Mouse (Mus musculus): ENCODE data around the gene Arl9. TPM values are rescaled to one million over a fixed set of nuclear protein-coding genes. Genes with fewer than 3 reads are reported as not detected.

The Arl9 gene
- polyA plus RNA-seq (2015; fragmentation: Nextera tagmentation; extraction: Ambion mirVana), result not detected in 2 replicates

DNA sequence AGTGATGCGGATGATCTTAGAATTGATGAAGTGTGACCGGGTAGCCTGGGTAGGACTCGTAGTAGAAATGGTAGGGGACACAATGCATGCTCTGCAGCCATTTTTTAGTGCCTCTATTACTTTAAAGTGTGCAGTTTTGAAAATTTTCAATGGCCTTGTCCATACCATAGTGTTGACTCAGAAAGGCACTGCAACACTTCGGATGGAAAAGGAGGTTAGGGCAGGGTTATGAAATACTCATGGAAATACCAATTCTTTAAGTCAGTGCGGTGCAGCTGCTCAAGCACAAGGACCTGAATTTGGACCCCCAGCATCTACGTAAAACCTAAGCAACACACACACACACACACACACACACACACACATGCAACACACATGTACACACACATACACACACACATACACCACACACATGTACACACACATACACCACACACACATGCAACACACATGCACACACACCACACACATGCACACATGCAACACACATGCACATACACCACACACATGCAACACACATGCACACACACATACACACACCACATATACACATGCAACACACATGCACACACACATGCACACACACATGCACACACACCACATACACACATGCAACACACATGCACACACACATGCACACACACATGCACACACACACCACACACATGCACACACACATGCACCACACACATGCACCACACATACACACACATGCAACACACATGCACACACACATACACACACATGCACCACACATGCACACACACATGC is at the start of gene Arl9:
TSS of gene Arl9 (plus strand) at position 5 of the 771 bp plus-strand sequence.
- TF ChIP-seq CTCF (IDR thresholded peaks at IDR 0.05) (no peak), EP300 (IDR thresholded peaks at IDR 0.05) (no peak)

DNA sequence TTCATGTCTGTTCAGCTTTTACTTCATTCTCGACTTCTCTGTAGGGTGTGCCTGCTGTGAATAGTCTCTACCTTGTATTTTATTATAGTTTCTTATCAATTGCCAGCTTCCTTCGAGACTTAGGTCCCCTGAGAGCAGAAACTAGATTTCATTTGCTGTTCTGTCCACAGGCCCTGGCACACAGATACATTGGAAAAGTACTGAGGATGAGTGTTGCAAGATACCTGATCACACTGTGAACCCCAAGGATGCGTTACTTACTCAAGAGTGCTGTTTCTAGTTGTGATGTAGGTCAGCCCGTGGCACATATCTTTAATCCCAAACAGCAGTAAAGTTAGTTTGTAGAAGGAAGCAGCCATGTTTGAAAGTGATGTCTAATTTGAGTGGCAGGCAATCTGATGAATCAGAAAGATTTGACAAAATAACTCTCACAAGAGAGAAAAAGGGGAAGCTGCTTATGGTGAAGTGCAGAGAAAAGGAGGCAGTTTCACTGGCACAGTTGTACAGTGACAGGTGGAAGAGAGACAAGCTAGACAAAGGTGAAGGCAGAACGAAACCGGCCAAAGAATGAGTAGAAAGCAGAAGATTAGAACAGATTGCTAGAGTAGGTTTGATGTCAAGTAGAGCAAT is 49.5 kb upstream of the Arl9 start:
- TF ChIP-seq EP300 (IDR thresholded peaks at IDR 0.05) (no peak), CTCF (IDR thresholded peaks at IDR 0.05) (no peak)
- Histone ChIP-seq H3K4me2 (replicated peaks; ENCODE audit: low read depth, low read length) (no peak overlapping the region), H3K4me1 (ENCODE audit: insufficient read depth, low read depth, low read length) (peaks cover 13% of the 10 kb centered on the region; the same call in 1 of the 2 replicates), H3K9ac (replicated peaks; ENCODE audit: low read depth) (no peak overlapping the region), H3K4me3 (ENCODE audit: low read depth, low read length) (no peak overlapping the region), H3K27me3 (replicated peaks; ENCODE audit: insufficient read depth, low read length) (no peaks in the 10 kb centered on the region), H3K36me3 (ENCODE audit: insufficient read depth, low read length) (peaks cover 11% of the 10 kb centered on the region; the same call in 1 of the 2 replicates), H3K9me3 (ENCODE audit: low read length) (no peaks in the 10 kb centered on the region), H3K27ac (ENCODE audit: low read length) (0 out of 2 replicates have a peak overlapping the region, but pooled peaks have one; percentile 62)
- DNase-seq (ENCODE audit: low spot score), result no peak
- no peak for ATAC-seq
- WGBS, result 80% methylated on average over 6 of the region's 6 CpGs

More for the DNA sequence above, at the start of gene Arl9:
- H3K4me3 ChIP-seq (ENCODE audit: low read depth, low read length), result no peak within 1 kb of the TSS
- no peaks in the 10 kb centered on the region for H3K36me3 ChIP-seq (ENCODE audit: insufficient read depth, low read length)
- no peak within 1 kb of the TSS for H3K9ac ChIP-seq (replicated peaks; ENCODE audit: low read depth)
- no peaks in the 10 kb centered on the region for H3K27me3 ChIP-seq (replicated peaks; ENCODE audit: insufficient read depth, low read length)
- 86% methylated on average over 6 of the region's 6 CpGs for WGBS
- ATAC-seq (no peak), DNase-seq (ENCODE audit: low spot score) (no peak)
- H3K4me2 ChIP-seq (replicated peaks; ENCODE audit: low read depth, low read length), result no peak within 1 kb of the TSS
- H3K27ac ChIP-seq (ENCODE audit: low read length), result no peak within 1 kb of the TSS
- no peaks in the 10 kb centered on the region for H3K9me3 ChIP-seq (ENCODE audit: low read length)
- no peaks in the 10 kb centered on the region for H3K4me1 ChIP-seq (ENCODE audit: insufficient read depth, low read depth, low read length)

DNA sequence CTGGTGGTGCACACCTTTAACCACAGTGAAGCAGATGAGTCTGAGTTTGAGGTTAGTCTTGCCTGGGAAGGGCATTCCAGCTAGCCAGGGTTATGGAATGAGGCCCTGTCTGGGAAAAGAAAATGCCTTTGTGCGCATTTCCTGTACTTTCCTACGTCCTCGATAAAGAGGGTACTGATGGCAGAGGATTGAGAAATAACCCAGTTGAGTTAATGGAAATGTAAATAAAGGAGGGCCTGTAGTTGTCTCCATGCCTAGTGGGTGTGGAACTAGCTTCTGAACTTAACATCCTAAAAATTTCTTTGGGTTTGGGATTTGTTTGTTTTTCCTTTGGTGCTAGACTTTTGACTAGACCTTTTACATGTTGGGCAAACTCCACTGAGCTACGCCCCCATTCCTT is 48.4 kb upstream of the Arl9 start:
- peaks cover 17% of the 10 kb centered on the region for H3K36me3 ChIP-seq (ENCODE audit: insufficient read depth, low read length)
- H3K27ac ChIP-seq (ENCODE audit: low read length), result peak overlapping the region; percentile 62
- no peak overlapping the region for H3K4me3 ChIP-seq (ENCODE audit: low read depth, low read length)
- DNase-seq (ENCODE audit: low spot score), result peak; percentile 71
- H3K27me3 ChIP-seq (replicated peaks; ENCODE audit: insufficient read depth, low read length), result no peaks in the 10 kb centered on the region
- H3K4me2 ChIP-seq (replicated peaks; ENCODE audit: low read depth, low read length), result no peak overlapping the region
- ATAC-seq, result no peak
- TF ChIP-seq CTCF (IDR thresholded peaks at IDR 0.05) (no peak), EP300 (IDR thresholded peaks at IDR 0.05) (peak; percentile 81)
- 42% methylated on average over 4 of the region's 4 CpGs for WGBS
- H3K9ac ChIP-seq (replicated peaks; ENCODE audit: low read depth), result no peak overlapping the region
- H3K9me3 ChIP-seq (ENCODE audit: low read length), result no peaks in the 10 kb centered on the region
- H3K4me1 ChIP-seq (ENCODE audit: insufficient read depth, low read depth, low read length), result peaks cover 13% of the 10 kb centered on the region; the same call in 1 of the 2 replicates

DNA sequence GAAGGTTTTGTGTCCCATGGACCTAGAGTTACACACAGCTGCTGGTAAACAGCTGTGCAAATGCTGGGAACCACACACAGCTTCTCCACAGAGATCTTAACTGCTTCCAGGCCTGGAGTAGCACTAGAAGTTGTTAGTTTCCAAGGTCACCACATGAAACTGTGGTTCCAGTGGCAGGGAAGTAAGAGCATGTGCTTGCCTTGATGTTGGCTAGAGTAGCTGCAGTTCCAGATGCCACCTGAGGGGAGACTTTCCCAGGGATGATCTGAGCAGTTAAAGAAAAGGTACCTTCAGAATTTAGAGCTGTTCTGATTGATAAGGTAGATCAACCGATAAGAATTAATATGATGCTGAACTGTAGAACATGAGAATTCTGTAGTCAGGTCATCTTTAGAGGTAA is 45.9 kb upstream of the Arl9 start:
- DNase-seq (ENCODE audit: low spot score) (peak; percentile 14), ATAC-seq (no peak)
- H3K4me2 ChIP-seq (replicated peaks; ENCODE audit: low read depth, low read length), result no peak overlapping the region
- no peaks in the 10 kb centered on the region for H3K27me3 ChIP-seq (replicated peaks; ENCODE audit: insufficient read depth, low read length)
- H3K4me1 ChIP-seq (ENCODE audit: insufficient read depth, low read depth, low read length), result peaks cover 4% of the 10 kb centered on the region; the same call in 1 of the 2 replicates
- no peak overlapping the region for H3K27ac ChIP-seq (ENCODE audit: low read length)
- TF ChIP-seq EP300 (IDR thresholded peaks at IDR 0.05) (no peak), CTCF (IDR thresholded peaks at IDR 0.05) (peak; percentile 54)
- H3K4me3 ChIP-seq (ENCODE audit: low read depth, low read length), result no peak overlapping the region
- H3K9me3 ChIP-seq (ENCODE audit: low read length), result no peaks in the 10 kb centered on the region
- H3K36me3 ChIP-seq (ENCODE audit: insufficient read depth, low read length), result peaks cover 34% of the 10 kb centered on the region
- WGBS, result 94% methylated on average over 1 of the region's 1 CpGs
- H3K9ac ChIP-seq (replicated peaks; ENCODE audit: low read depth), result no peak overlapping the region

- H3K9me3 ChIP-seq (ENCODE audit: low read length), result no peaks in the 10 kb centered on the region
- DNase-seq (ENCODE audit: low spot score), result peak; percentile 54
- peaks cover 4% of the 10 kb centered on the region; the same call in 1 of the 2 replicates for H3K4me1 ChIP-seq (ENCODE audit: insufficient read depth, low read depth, low read length)
- peak; percentile 68 for ATAC-seq
- H3K9ac ChIP-seq (replicated peaks; ENCODE audit: low read depth), result no peak overlapping the region
- H3K36me3 ChIP-seq (ENCODE audit: insufficient read depth, low read length), result peaks cover 37% of the 10 kb centered on the region
- no peak overlapping the region for H3K4me3 ChIP-seq (ENCODE audit: low read depth, low read length)
- no peak overlapping the region for H3K27ac ChIP-seq (ENCODE audit: low read length)
- no peaks in the 10 kb centered on the region for H3K27me3 ChIP-seq (replicated peaks; ENCODE audit: insufficient read depth, low read length)
- 70% methylated on average over 5 of the region's 5 CpGs for WGBS
- TF ChIP-seq EP300 (IDR thresholded peaks at IDR 0.05) (no peak), CTCF (IDR thresholded peaks at IDR 0.05) (no peak)
- no peak overlapping the region for H3K4me2 ChIP-seq (replicated peaks; ENCODE audit: low read depth, low read length)
Measured at GRCm38 (mm10) chr5:76959587-76959986, 44.3 kb upstream of the Arl9 start.

DNA sequence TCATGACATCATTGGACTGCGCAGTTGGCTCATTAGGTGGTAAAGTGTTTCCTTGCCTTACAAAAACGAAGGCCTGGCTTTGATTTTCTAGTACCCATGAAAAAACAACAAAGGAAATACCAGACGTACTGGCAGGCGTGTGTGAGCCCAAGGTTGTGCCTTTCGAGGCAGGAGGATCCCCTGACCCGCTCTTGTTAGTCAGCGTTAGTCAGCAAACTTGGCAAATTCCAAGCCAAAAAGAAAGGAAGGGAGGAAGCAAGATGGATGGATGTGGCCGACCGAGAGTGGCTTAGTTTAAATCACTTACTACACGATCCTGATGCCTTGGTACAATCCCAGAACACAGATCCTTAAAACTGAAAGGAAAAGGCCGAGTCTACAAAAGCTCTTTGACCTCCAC is 41.3 kb upstream of the Arl9 start:
- ATAC-seq, result no peak
- H3K9me3 ChIP-seq (ENCODE audit: low read length), result no peaks in the 10 kb centered on the region
- H3K27ac ChIP-seq (ENCODE audit: low read length), result no peak overlapping the region
- 77% methylated on average over 11 of the region's 11 CpGs for WGBS
- no peaks in the 10 kb centered on the region for H3K4me1 ChIP-seq (ENCODE audit: insufficient read depth, low read depth, low read length)
- peaks cover 38% of the 10 kb centered on the region for H3K36me3 ChIP-seq (ENCODE audit: insufficient read depth, low read length)
- no peaks in the 10 kb centered on the region for H3K27me3 ChIP-seq (replicated peaks; ENCODE audit: insufficient read depth, low read length)
- no peak overlapping the region for H3K4me3 ChIP-seq (ENCODE audit: low read depth, low read length)
- DNase-seq (ENCODE audit: low spot score), result no peak
- H3K4me2 ChIP-seq (replicated peaks; ENCODE audit: low read depth, low read length), result no peak overlapping the region
- TF ChIP-seq CTCF (IDR thresholded peaks at IDR 0.05), result no peak
- H3K9ac ChIP-seq (replicated peaks; ENCODE audit: low read depth), result no peak overlapping the region

Data from lung, postnatal 0 days (tissue).